In the genomic region with DNA sequence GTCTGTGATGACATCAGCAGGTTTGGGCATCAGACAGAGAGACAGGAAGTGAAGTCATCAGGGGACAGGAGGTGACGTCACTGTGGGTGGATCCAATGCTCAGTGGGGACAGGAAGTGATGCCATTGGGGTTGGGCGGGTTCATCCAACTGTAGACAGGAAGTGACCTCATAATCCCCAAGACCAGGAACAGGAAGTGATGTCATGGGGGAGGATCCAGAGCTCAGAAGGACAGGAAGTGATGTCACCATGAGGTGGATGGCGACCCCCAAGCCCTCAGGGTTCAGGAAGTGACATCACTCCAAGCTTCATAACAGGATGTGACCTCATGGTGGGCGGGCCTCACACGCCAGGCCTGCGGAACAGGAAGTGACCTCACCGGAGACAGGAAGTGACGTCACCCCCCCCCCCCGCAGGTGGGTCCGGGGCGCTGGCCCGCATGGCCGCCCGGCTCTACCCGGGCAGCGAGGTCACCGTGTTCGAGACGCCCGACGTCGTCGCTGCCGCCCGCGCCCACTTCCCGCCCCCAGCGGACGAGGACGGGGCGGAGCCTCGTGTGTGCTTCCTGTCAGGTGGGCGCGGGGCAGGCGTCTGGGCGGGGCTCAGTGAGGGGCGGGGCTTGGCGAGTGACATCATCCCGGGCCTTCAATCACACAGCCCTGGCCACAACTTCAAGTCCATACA, we compare ENCODE assay signal across 9 mouse cellular contexts. TPM values are rescaled to one million over a fixed set of nuclear protein-coding genes. Genes with fewer than 3 reads are reported as not detected.
A peak's percentile ranks its signal among the peaks of the same experiment; 100 is the strongest.
DNase-seq lines count a peak whose midpoint lies in the region; ATAC-seq and TF ChIP-seq lines count a peak whose summit lies in the region.
"Had no signal": no experiment of that assay in that cellular context is flagged by ENCODE, and none has a peak within 500 bp of the region (broad histone marks: within the 10 kb centered on the region; RNA-seq: fewer than 3 reads in every experiment).

No protein-coding gene starts in this region.

- H3K9me3 ChIP-seq in embryonic facial prominence, embryonic 11.5 days (replicated peaks; ENCODE audit: control insufficient read depth, low read length), result peaks cover 45% of the 10 kb centered on the region
- H3K9me3 ChIP-seq in embryonic facial prominence, embryonic 10.5 days, result peaks cover 55% of the 10 kb centered on the region
- H3K9me3 ChIP-seq in intestine, postnatal 0 days (ENCODE audit: control insufficient read depth), result peaks cover 29% of the 10 kb centered on the region
- peaks cover 51% of the 10 kb centered on the region for H3K9me3 ChIP-seq in stomach, embryonic 16.5 days (replicated peaks; ENCODE audit: control insufficient read depth, low read length)
- peaks cover 51% of the 10 kb centered on the region for H3K9me3 ChIP-seq in kidney, embryonic 14.5 days (ENCODE audit: control insufficient read depth, low read length)

- H3K27ac ChIP-seq in embryonic facial prominence, embryonic 11.5 days (replicated peaks; ENCODE audit: low read depth, low read length), result no peak overlapping the region
- H3K27ac ChIP-seq in embryonic facial prominence, embryonic 10.5 days (replicated peaks), result no peak overlapping the region
- H3K27ac ChIP-seq in intestine, postnatal 0 days (ENCODE audit: low read depth, low read length), result no peak overlapping the region
- no peak overlapping the region for H3K27ac ChIP-seq in stomach, embryonic 16.5 days (ENCODE audit: low read length)
- H3K27ac ChIP-seq in kidney, embryonic 14.5 days (ENCODE audit: low read depth, low read length), result no peak overlapping the region
- H3K27ac ChIP-seq: neural tube, embryonic 13.5 days had no signal

- H3K4me2 ChIP-seq in embryonic facial prominence, embryonic 11.5 days (ENCODE audit: low read depth, low read length), result no peak overlapping the region
- no peak overlapping the region for H3K4me2 ChIP-seq in intestine, postnatal 0 days (replicated peaks; ENCODE audit: low read depth)
- no peak overlapping the region for H3K4me2 ChIP-seq in stomach, embryonic 16.5 days (ENCODE audit: low read depth, low read length)
- no peak overlapping the region for H3K4me2 ChIP-seq in kidney, embryonic 14.5 days (replicated peaks; ENCODE audit: low read depth, low read length)
- H3K4me2 ChIP-seq: neural tube, embryonic 13.5 days had no signal

- H3K27me3 ChIP-seq in embryonic facial prominence, embryonic 11.5 days (ENCODE audit: control insufficient read depth, insufficient read depth, low read length), result no peaks in the 10 kb centered on the region
- no peaks in the 10 kb centered on the region for H3K27me3 ChIP-seq in embryonic facial prominence, embryonic 10.5 days (replicated peaks; ENCODE audit: low read depth, poor library complexity, severe bottlenecking)
- no peaks in the 10 kb centered on the region for H3K27me3 ChIP-seq in intestine, postnatal 0 days (replicated peaks; ENCODE audit: control insufficient read depth, insufficient read depth, low read length)
- no peaks in the 10 kb centered on the region for H3K27me3 ChIP-seq in stomach, embryonic 16.5 days (ENCODE audit: control insufficient read depth, insufficient read depth, low read length)
- no peaks in the 10 kb centered on the region for H3K27me3 ChIP-seq in kidney, embryonic 14.5 days (ENCODE audit: control insufficient read depth, insufficient read depth, low read length)
- H3K27me3 ChIP-seq: neural tube, embryonic 13.5 days had no signal

- no peak for TF ChIP-seq CTCF in intestine, postnatal 0 days (IDR thresholded peaks at IDR 0.05; ENCODE audit: low read depth)

- WGBS in embryonic facial prominence, embryonic 11.5 days, result 96% methylated on average over 38 of the region's 39 CpGs
- 96% methylated on average over 39 of the region's 39 CpGs for whole genome bisulfite sequencing in embryonic facial prominence, embryonic 10.5 days
- WGBS in intestine, postnatal 0 days, result 96% methylated on average over 39 of the region's 39 CpGs
- WGBS in stomach, embryonic 16.5 days, result 97% methylated on average over 33 of the region's 39 CpGs
- 95% methylated on average over 34 of the region's 39 CpGs for WGBS in kidney, embryonic 14.5 days

- no peaks in the 10 kb centered on the region for H3K4me1 ChIP-seq in embryonic facial prominence, embryonic 11.5 days (ENCODE audit: control insufficient read depth, insufficient read depth, low read length)
- H3K4me1 ChIP-seq in embryonic facial prominence, embryonic 10.5 days, result no peaks in the 10 kb centered on the region
- no peaks in the 10 kb centered on the region for H3K4me1 ChIP-seq in intestine, postnatal 0 days (replicated peaks; ENCODE audit: control insufficient read depth, insufficient read depth, low read length)
- H3K4me1 ChIP-seq in stomach, embryonic 16.5 days (ENCODE audit: control insufficient read depth, insufficient read depth, low read length), result no peaks in the 10 kb centered on the region
- no peaks in the 10 kb centered on the region for H3K4me1 ChIP-seq in kidney, embryonic 14.5 days (ENCODE audit: control insufficient read depth, insufficient read depth, low read length)
- H3K4me1 ChIP-seq: neural tube, embryonic 13.5 days had no signal

- DNase-seq in embryonic facial prominence, embryonic 11.5 days (ENCODE audit: low spot score), result peak; percentile 15
- DNase-seq in embryonic facial prominence, embryonic 10.5 days (ENCODE audit: low spot score), result no peak
- DNase-seq in retina, postnatal 1 day, result peak; percentile 23
- no peak for DNase-seq in retina, embryonic 14.5 days (ENCODE audit: low spot score)
- DNase-seq in left cerebral cortex, adult 8-10 months (ENCODE audit: low spot score in 2 of 2), result no peak

- no peak; the same call in 1 of the 2 replicates for ATAC-seq in embryonic facial prominence, embryonic 11.5 days (replicated peaks; ENCODE audit: insufficient number of reproducible peaks, low FRiP score, low TSS enrichment, low read depth)
- ATAC-seq in intestine, postnatal 0 days, result peak; percentile 27
- ATAC-seq in stomach, embryonic 16.5 days (ENCODE audit: insufficient read depth, low FRiP score), result peak; percentile 8; the same call in 1 of the 2 replicates
- ATAC-seq in kidney, embryonic 14.5 days (ENCODE audit: low FRiP score, low TSS enrichment), result no peak

- peaks cover 6% of the 10 kb centered on the region; the same call in 1 of the 2 replicates for H3K36me3 ChIP-seq in embryonic facial prominence, embryonic 11.5 days (replicated peaks; ENCODE audit: control insufficient read depth, insufficient read depth, low read depth, low read length)
- H3K36me3 ChIP-seq in embryonic facial prominence, embryonic 10.5 days (replicated peaks), result peaks cover 51% of the 10 kb centered on the region
- H3K36me3 ChIP-seq in intestine, postnatal 0 days (ENCODE audit: control insufficient read depth, insufficient read depth), result peaks cover 4% of the 10 kb centered on the region; the same call in 1 of the 2 replicates
- peaks cover 23% of the 10 kb centered on the region for H3K36me3 ChIP-seq in stomach, embryonic 16.5 days (ENCODE audit: control insufficient read depth, insufficient read depth, low read length)
- H3K36me3 ChIP-seq in kidney, embryonic 14.5 days (ENCODE audit: control insufficient read depth, insufficient read depth, low read length), result no peaks in the 10 kb centered on the region

- H3K9ac ChIP-seq in embryonic facial prominence, embryonic 11.5 days (replicated peaks; ENCODE audit: low read length), result no peak overlapping the region
- H3K9ac ChIP-seq in intestine, postnatal 0 days (ENCODE audit: low read depth, low read length), result no peak overlapping the region
- no peak overlapping the region for H3K9ac ChIP-seq in stomach, embryonic 16.5 days (ENCODE audit: low read length)
- no peak overlapping the region for H3K9ac ChIP-seq in kidney, embryonic 14.5 days (ENCODE audit: low read depth, low read length)
- H3K9ac ChIP-seq: neural tube, embryonic 13.5 days had no signal

- no peak overlapping the region for H3K4me3 ChIP-seq in embryonic facial prominence, embryonic 11.5 days (ENCODE audit: low read depth, low read length)
- H3K4me3 ChIP-seq in embryonic facial prominence, embryonic 10.5 days, result no peak overlapping the region
- no peak overlapping the region for H3K4me3 ChIP-seq in intestine, postnatal 0 days (ENCODE audit: low read depth, low read length)
- H3K4me3 ChIP-seq in stomach, embryonic 16.5 days (replicated peaks; ENCODE audit: low read length), result no peak overlapping the region
- no peak overlapping the region for H3K4me3 ChIP-seq in kidney, embryonic 14.5 days (ENCODE audit: low read length)
- H3K4me3 ChIP-seq: neural tube, embryonic 13.5 days had no signal

RNA-seq across cellular contexts. Expression of gene Asmt, which starts 3.6 kb away (rescaled TPM):
- polyA plus RNA-seq in embryonic facial prominence, embryonic 11.5 days (2014; fragmentation: Nextera tagmentation; extraction: Ambion mirVana), result not detected in 2 replicates
- polyA plus RNA-seq in embryonic facial prominence, embryonic 10.5 days (2016; fragmentation: Nextera tagmentation; extraction: Ambion mirVana), result not detected in 2 replicates
- not detected in 2 replicates for polyA plus RNA-seq in intestine, postnatal 0 days (2015; fragmentation: Nextera tagmentation; extraction: Ambion mirVana)
- not detected in 2 replicates for polyA plus RNA-seq in stomach, embryonic 16.5 days (2015; fragmentation: Nextera tagmentation; extraction: Ambion mirVana)
- not detected for total RNA-seq in left cerebral cortex, adult 8-10 months (2022)
- not detected in 2 replicates for polyA plus RNA-seq in kidney, embryonic 14.5 days (2014; fragmentation: Nextera tagmentation; extraction: Ambion mirVana)
- polyA plus RNA-seq: neural tube, embryonic 13.5 days had no signal

Comparison
In these comparisons a context has a peak if more than half of its experiments do, and no peak if none do; other contexts are left out.
1. DNase-seq: peak in embryonic facial prominence, embryonic 11.5 days (single experiment) and retina, postnatal 1 day (single experiment); none in embryonic facial prominence, embryonic 10.5 days (single experiment), retina, embryonic 14.5 days (single experiment) and left cerebral cortex, adult 8-10 months (0 of 2).
2. ATAC-seq: peak in intestine, postnatal 0 days (single experiment) and stomach, embryonic 16.5 days (single experiment); none in embryonic facial prominence, embryonic 11.5 days (single experiment) and kidney, embryonic 14.5 days (single experiment).